Mouse (Mus musculus): ENCODE data around the gene Kcnj5.

Gene Kcnj5

GRCm38 (mm10) chr9:32315999-32316398 is 28.2 kb downstream of the Kcnj5 start:
- DNase-seq (ENCODE audit: low read depth): no peak

- DNase-seq (ENCODE audit: low read depth): no peak
Observed at GRCm38 (mm10) chr9:32314071-32314470, 30.1 kb downstream of the Kcnj5 start.

- DNase-seq (ENCODE audit: low read depth): no peak
Observed at GRCm38 (mm10) chr9:32312208-32312607, 31.9 kb downstream of the Kcnj5 start.

GRCm38 (mm10) chr9:32311786-32312185 is 32.4 kb downstream of the Kcnj5 start:
- no peak for DNase-seq (ENCODE audit: low read depth)

- no peak for DNase-seq (ENCODE audit: low read depth)
Observed at GRCm38 (mm10) chr9:32302501-32303150, 41.5 kb downstream of the Kcnj5 start.

- no peak for DNase-seq (ENCODE audit: low read depth)
Observed at GRCm38 (mm10) chr9:32295061-32295800, 48.9 kb downstream of the Kcnj5 start.

GRCm38 (mm10) chr9:32292686-32293085 is 51.5 kb downstream of the Kcnj5 start:
- no peak for DNase-seq (ENCODE audit: low read depth)

GRCm38 (mm10) chr9:32291618-32292017 is 52.5 kb downstream of the Kcnj5 start:
- DNase-seq (ENCODE audit: low read depth): no peak

GRCm38 (mm10) chr9:32283591-32283990 is 60.6 kb downstream of the Kcnj5 start:
- DNase-seq (ENCODE audit: low read depth): no peak

- peak; percentile 46 for DNase-seq (ENCODE audit: low read depth)
Observed at GRCm38 (mm10) chr9:32280456-32280855, 63.7 kb downstream of the Kcnj5 start.

- no peak for DNase-seq (ENCODE audit: low read depth)
Observed at GRCm38 (mm10) chr9:32279789-32280188, 64.4 kb downstream of the Kcnj5 start.

GRCm38 (mm10) chr9:32278052-32278451 is 66.1 kb downstream of the Kcnj5 start:
- DNase-seq (ENCODE audit: low read depth): no peak

- peak; percentile 53 for DNase-seq (ENCODE audit: low read depth)
Observed at GRCm38 (mm10) chr9:32271896-32272444, 72.2 kb downstream of the Kcnj5 start.

All from c-Kit-positive CD71-positive TER-119-negative erythroid progenitor cells, embryonic 14.5 days (primary cell).